Comparison of ENCODE assay signal across 21 mouse cellular contexts in the genomic region with DNA sequence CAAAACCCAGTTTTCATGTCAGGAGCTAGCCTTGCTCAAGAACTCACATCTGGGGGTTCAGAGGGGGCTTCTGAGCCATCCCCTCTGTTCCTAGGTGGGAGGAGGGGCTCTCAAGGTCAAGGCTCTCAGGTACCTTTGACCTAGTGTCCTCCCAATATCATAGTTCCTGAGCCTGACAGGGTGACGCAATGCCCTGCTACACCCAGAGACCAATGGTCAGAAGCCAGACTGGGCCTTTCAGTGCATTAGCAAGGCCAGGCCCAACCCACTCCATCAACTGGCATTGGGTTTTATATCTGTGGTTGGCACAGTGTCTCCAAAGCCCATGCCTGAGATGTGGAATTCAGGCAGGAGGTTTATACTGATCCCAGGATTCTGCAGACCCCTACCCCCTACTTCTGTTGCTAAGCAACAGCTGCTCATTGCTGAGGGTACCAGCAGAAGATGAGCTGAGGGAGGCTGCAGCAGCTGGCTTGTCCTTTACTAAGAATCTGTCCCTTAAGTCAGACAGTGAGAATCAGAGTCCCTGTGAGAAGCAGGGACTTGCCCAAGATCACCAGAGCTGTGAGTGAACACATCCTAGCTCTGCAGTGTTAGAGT. TPM values are rescaled to one million over a fixed set of nuclear protein-coding genes. Genes with fewer than 3 reads are reported as not detected.
DNase-seq lines count a peak whose midpoint lies in the region; ATAC-seq and TF ChIP-seq lines count a peak whose summit lies in the region.
"Had no signal": no experiment of that assay in that cellular context is flagged by ENCODE, and none has a peak within 500 bp of the region (broad histone marks: within the 10 kb centered on the region; RNA-seq: fewer than 3 reads in every experiment).

No protein-coding gene starts in this region.

- TF ChIP-seq POLR2A in brain, embryonic 14.5 days (IDR thresholded peaks at IDR 0.05; ENCODE audit: borderline replicate concordance, extremely low read depth, insufficient read depth, insufficient read length, poor library complexity, severe bottlenecking), result no peak

- WGBS in forebrain, embryonic 13.5 days, result 78% methylated on average over 1 of the region's 1 CpGs
- 68% methylated on average over 1 of the region's 1 CpGs for WGBS in forebrain, embryonic 11.5 days
- WGBS in hindbrain, embryonic 13.5 days, result 63% methylated on average over 1 of the region's 1 CpGs
- WGBS in midbrain, embryonic 13.5 days, result 85% methylated on average over 1 of the region's 1 CpGs

- DNase-seq in forebrain, embryonic 11.5 days (ENCODE audit: low spot score), result no peak
- DNase-seq in brain, embryonic 14.5 days (ENCODE audit: low read depth), result peak; percentile 80
- DNase-seq in thymus, postnatal 25 days, result no peak
- DNase-seq in lung, adult 18-20 months, result no peak
- DNase-seq: adrenal gland, postnatal 10 days; cerebellum, adult 11 months; cerebellum, postnatal 10 days; heart, postnatal 10 days; kidney, adult 8-10 months; kidney, postnatal 25 days; liver, embryonic 13.5 days; right cerebral cortex, postnatal 25 days had no signal

- no peaks in the 10 kb centered on the region for H3K9me3 ChIP-seq in forebrain, embryonic 13.5 days (replicated peaks)
- H3K9me3 ChIP-seq in forebrain, embryonic 11.5 days (ENCODE audit: control insufficient read depth, low read length), result no peaks in the 10 kb centered on the region
- H3K9me3 ChIP-seq in hindbrain, embryonic 13.5 days, result no peaks in the 10 kb centered on the region
- no peaks in the 10 kb centered on the region for H3K9me3 ChIP-seq in midbrain, embryonic 13.5 days
- H3K9me3 ChIP-seq: embryonic facial prominence, embryonic 13.5 days; limb, embryonic 10.5 days; liver, embryonic 13.5 days had no signal

- no peak overlapping the region for H3K9ac ChIP-seq in forebrain, embryonic 13.5 days
- H3K9ac ChIP-seq in forebrain, embryonic 11.5 days (ENCODE audit: low read length), result no peak overlapping the region
- H3K9ac ChIP-seq in hindbrain, embryonic 13.5 days, result peak overlapping the region; percentile 36; the same call in 1 of the 2 replicates
- H3K9ac ChIP-seq in midbrain, embryonic 13.5 days (replicated peaks), result no peak overlapping the region
- H3K9ac ChIP-seq: embryonic facial prominence, embryonic 13.5 days; liver, embryonic 13.5 days had no signal

- H3K27ac ChIP-seq in forebrain, embryonic 13.5 days, result peak overlapping the region; percentile 64
- H3K27ac ChIP-seq in forebrain, embryonic 11.5 days (ENCODE audit: low read depth, low read length), result no peak overlapping the region
- H3K27ac ChIP-seq in hindbrain, embryonic 13.5 days, result peak overlapping the region; percentile 75
- peak overlapping the region; percentile 72 for H3K27ac ChIP-seq in midbrain, embryonic 13.5 days
- H3K27ac ChIP-seq: embryonic facial prominence, embryonic 13.5 days; limb, embryonic 10.5 days; liver, embryonic 13.5 days; stomach, postnatal 0 days had no signal

- ATAC-seq in forebrain, embryonic 13.5 days, result peak; percentile 66
- no peak for ATAC-seq in forebrain, embryonic 11.5 days (replicated peaks; ENCODE audit: low FRiP score)
- peak; percentile 46 for ATAC-seq in hindbrain, embryonic 13.5 days (ENCODE audit: low FRiP score)
- ATAC-seq in midbrain, embryonic 13.5 days, result peak; percentile 57
- no peak for ATAC-seq in inflammation-experienced regulatory T-cells, adult 6 months
- ATAC-seq: CD4-positive, CD25-positive, alpha-beta regulatory T cell, adult 4 months; Patski had no signal

- H3K27me3 ChIP-seq in forebrain, embryonic 13.5 days, result no peaks in the 10 kb centered on the region
- no peaks in the 10 kb centered on the region for H3K27me3 ChIP-seq in forebrain, embryonic 11.5 days (ENCODE audit: control insufficient read depth, insufficient read depth, low read length)
- 0 out of 2 replicates have a peak, but pooled peaks cover 5% of the 10 kb centered on the region for H3K27me3 ChIP-seq in hindbrain, embryonic 13.5 days
- no peaks in the 10 kb centered on the region for H3K27me3 ChIP-seq in midbrain, embryonic 13.5 days
- H3K27me3 ChIP-seq: liver, embryonic 13.5 days had no signal

- H3K4me3 ChIP-seq in forebrain, embryonic 13.5 days, result no peak overlapping the region
- H3K4me3 ChIP-seq in forebrain, embryonic 11.5 days (ENCODE audit: low read depth, low read length), result no peak overlapping the region
- H3K4me3 ChIP-seq in hindbrain, embryonic 13.5 days, result no peak overlapping the region
- H3K4me3 ChIP-seq in midbrain, embryonic 13.5 days (replicated peaks), result no peak overlapping the region
- H3K4me3 ChIP-seq: embryonic facial prominence, embryonic 13.5 days; limb, embryonic 10.5 days; liver, embryonic 13.5 days had no signal

- no peak for TF ChIP-seq CTCF in brain, embryonic 14.5 days (IDR thresholded peaks at IDR 0.05; ENCODE audit: borderline replicate concordance, extremely low read depth, insufficient read depth, insufficient read length)

- no peak overlapping the region for H3K4me2 ChIP-seq in forebrain, embryonic 13.5 days
- H3K4me2 ChIP-seq in forebrain, embryonic 11.5 days (ENCODE audit: low read depth, low read length, severe bottlenecking), result no peak overlapping the region
- no peak overlapping the region for H3K4me2 ChIP-seq in hindbrain, embryonic 13.5 days
- no peak overlapping the region for H3K4me2 ChIP-seq in midbrain, embryonic 13.5 days (replicated peaks)
- H3K4me2 ChIP-seq: embryonic facial prominence, embryonic 13.5 days; liver, embryonic 13.5 days had no signal

- no peaks in the 10 kb centered on the region for H3K36me3 ChIP-seq in forebrain, embryonic 13.5 days (ENCODE audit: poor library complexity, severe bottlenecking)
- no peaks in the 10 kb centered on the region for H3K36me3 ChIP-seq in forebrain, embryonic 11.5 days (ENCODE audit: control insufficient read depth, insufficient read depth, low read length)
- H3K36me3 ChIP-seq in hindbrain, embryonic 13.5 days, result no peaks in the 10 kb centered on the region
- no peaks in the 10 kb centered on the region for H3K36me3 ChIP-seq in midbrain, embryonic 13.5 days
- H3K36me3 ChIP-seq: embryonic facial prominence, embryonic 13.5 days; limb, embryonic 10.5 days; liver, embryonic 13.5 days had no signal

- H3K4me1 ChIP-seq in forebrain, embryonic 13.5 days, result peaks cover 47% of the 10 kb centered on the region
- peaks cover 4% of the 10 kb centered on the region; the same call in 1 of the 2 replicates for H3K4me1 ChIP-seq in forebrain, embryonic 11.5 days (replicated peaks; ENCODE audit: control insufficient read depth, insufficient read depth, low read length)
- peaks cover 52% of the 10 kb centered on the region for H3K4me1 ChIP-seq in hindbrain, embryonic 13.5 days (replicated peaks)
- peaks cover 32% of the 10 kb centered on the region for H3K4me1 ChIP-seq in midbrain, embryonic 13.5 days (replicated peaks)
- H3K4me1 ChIP-seq: embryonic facial prominence, embryonic 13.5 days; limb, embryonic 10.5 days; liver, embryonic 13.5 days had no signal

RNA-seq across cellular contexts. Expression of a gene that starts 24.6 kb away (rescaled TPM):
- polyA plus RNA-seq in forebrain, embryonic 13.5 days (2015; fragmentation: Nextera tagmentation; extraction: Ambion mirVana), result 67.2 and 81.0 TPM in 2 replicates
- 22.0 and 26.1 TPM in 2 replicates for polyA plus RNA-seq in forebrain, embryonic 11.5 days (2014; fragmentation: Nextera tagmentation; extraction: Ambion mirVana)
- 210 and 269 TPM in 2 replicates for polyA plus RNA-seq in brain, embryonic 14.5 days (2012; rRNA removed)
- polyA plus RNA-seq in hindbrain, embryonic 13.5 days (2015; fragmentation: Nextera tagmentation; extraction: Ambion mirVana), result 78.0 and 87.2 TPM in 2 replicates
- polyA plus RNA-seq in midbrain, embryonic 13.5 days (2015; fragmentation: Nextera tagmentation; extraction: Ambion mirVana), result 85.6 and 88.9 TPM in 2 replicates
- polyA plus RNA-seq in inflammation-experienced regulatory T-cells, adult 6 months (2017; shearing (Covaris generic)), result under 1 TPM in 1 of 3 experiments, not detected in 2; 0.48 TPM
- polyA plus RNA-seq: limb, embryonic 10.5 days; Patski; stomach, postnatal 0 days had no signal

Comparison
In these comparisons a context has a peak if more than half of its experiments do, and no peak if none do; other contexts are left out.
1. ATAC-seq: peak in forebrain, embryonic 13.5 days (single experiment), hindbrain, embryonic 13.5 days (single experiment) and midbrain, embryonic 13.5 days (single experiment); none in forebrain, embryonic 11.5 days (single experiment) and inflammation-experienced regulatory T-cells, adult 6 months (single experiment).
2. RNA of a gene that starts 24.6 kb away (polyA plus RNA-seq): 210 to 269 TPM in brain, embryonic 14.5 days, 85.6 to 88.9 TPM in midbrain, embryonic 13.5 days, 78.0 to 87.2 TPM in hindbrain, embryonic 13.5 days, 67.2 to 81.0 TPM in forebrain, embryonic 13.5 days and 22.0 to 26.1 TPM in forebrain, embryonic 11.5 days; 0.48 TPM in inflammation-experienced regulatory T-cells, adult 6 months; every median in the first group is over 10 times any median in the second.